Mouse (Mus musculus) CH12.LX (cell line): ENCODE measurements around the gene Nsun3. TPM values are rescaled to one million over a fixed set of nuclear protein-coding genes. Genes with fewer than 3 reads are reported as not detected.

ENCODE experiments used
- DNase-seq: peaks from one replicate; pipeline ENCODE4 v3.0.0-alpha.2; 2013; ENCODE audit errors: extremely low read depth
- H3K27ac ChIP-seq: 2 replicates; pipeline ENCODE4 v1.5.1; 2012; ENCODE audit warnings: low read depth, mild to moderate bottlenecking, control low read depth, moderate library complexity; ENCODE audit not compliant: insufficient read depth
- H3K27me3 ChIP-seq: replicated peaks from 2 replicates; pipeline ENCODE3; 2012; ENCODE audit warnings: inconsistent platforms
- H3K36me3 ChIP-seq, 2 experiments: replicated peaks in 1 of 2; 2 replicates each; pipeline versions ENCODE3 to v1.6.1; 2012; ENCODE audit warnings: inconsistent platforms in 1 of 2, low read length in 1 of 2, mild to moderate bottlenecking in 1 of 2, mixed read lengths in 1 of 2, moderate library complexity in 1 of 2; ENCODE audit not compliant: control insufficient read depth in 1 of 2, insufficient read depth in 1 of 2
- H3K4me1 ChIP-seq, 2 experiments: 2 replicates each; pipeline ENCODE4 v1.6.1; 2012; ENCODE audit warnings: inconsistent platforms in 1 of 2, moderate library complexity in 1 of 2; ENCODE audit not compliant: insufficient read depth in 2 of 2, control insufficient read depth in 1 of 2
- H3K4me2 ChIP-seq: 2 replicates; pipeline ENCODE4 v1.6.1; 2012; ENCODE audit warnings: low read depth, mild to moderate bottlenecking, control low read depth; ENCODE audit not compliant: poor library complexity, insufficient read depth, severe bottlenecking
- H3K4me3 ChIP-seq, 3 experiments: fragments of 150-350 bp in 1 of 3; sonication (generic) in 1 of 3; replicated peaks in 1 of 3; 2 replicates each; pipeline versions ENCODE3 to v1.5.1; 2011 to 2012; ENCODE audit warnings: low read depth in 2 of 3, low read length in 2 of 3, mild to moderate bottlenecking in 2 of 3, moderate library complexity in 2 of 3, control low read depth in 1 of 3, improper control_type of control experiment in 1 of 3, inconsistent platforms in 1 of 3, mixed read lengths in 1 of 3; ENCODE audit not compliant: poor library complexity in 1 of 3
- H3K79me2 ChIP-seq: replicated peaks from 2 replicates; pipeline ENCODE4 v1.6.1; 2012; ENCODE audit warnings: mild to moderate bottlenecking, moderate library complexity; ENCODE audit not compliant: control insufficient read depth, poor library complexity, insufficient read depth, severe bottlenecking; ENCODE audit errors: extremely low read depth
- H3K9ac ChIP-seq: 2 replicates; pipeline ENCODE4 v1.6.1; 2012; ENCODE audit warnings: low read depth, mild to moderate bottlenecking, control low read depth, moderate library complexity; ENCODE audit not compliant: insufficient read depth
- H3K9me3 ChIP-seq: replicated peaks from 2 replicates; pipeline ENCODE3; 2012; ENCODE audit warnings: low read length, inconsistent platforms, mixed read lengths
- CHD1 ChIP-seq: IDR thresholded peaks from 2 replicates; pipeline ENCODE4 v1.6.1; 2012; ENCODE audit warnings: low read depth, low read length, improper control_type of control experiment, inconsistent platforms
- CTCF ChIP-seq, 2 experiments: IDR thresholded peaks in 1 of 2; conservative IDR thresholded peaks in 1 of 2; 2 replicates each; pipeline ENCODE4 v1.5.1; 2011 to 2012; ENCODE audit warnings: low read depth in 2 of 2, low read length in 2 of 2, improper control_type of control experiment in 1 of 2, inconsistent platforms in 1 of 2, mild to moderate bottlenecking in 1 of 2, moderate library complexity in 1 of 2
- E2F4 ChIP-seq: IDR thresholded peaks from 2 replicates; pipeline ENCODE4 v1.6.1; 2011; ENCODE audit warnings: low read depth, low read length, improper control_type of control experiment; ENCODE audit not compliant: insufficient replicate concordance
- ELF1 ChIP-seq: IDR thresholded peaks from 2 replicates; pipeline ENCODE4 v1.6.1; 2014; ENCODE audit warnings: low read depth, mild to moderate bottlenecking, inconsistent platforms, low read length, improper control_type of control experiment
- ETS1 ChIP-seq: conservative IDR thresholded peaks from 2 replicates; pipeline ENCODE4 v1.6.1; 2012; ENCODE audit warnings: low read depth, mild to moderate bottlenecking, inconsistent platforms, low read length, improper control_type of control experiment, moderate library complexity
- GABPA ChIP-seq: IDR thresholded peaks from 2 replicates; pipeline ENCODE4 v1.6.1; 2012; ENCODE audit warnings: low read depth, low read length, improper control_type of control experiment, inconsistent platforms; ENCODE audit not compliant: insufficient replicate concordance
- HCFC1 ChIP-seq: IDR thresholded peaks from 2 replicates; pipeline ENCODE4 v1.6.1; 2012; ENCODE audit warnings: low read depth, mild to moderate bottlenecking, inconsistent platforms, low read length, improper control_type of control experiment
- IRF4 ChIP-seq: IDR thresholded peaks from 2 replicates; pipeline ENCODE4 v1.6.1; 2014; ENCODE audit warnings: low read depth, mild to moderate bottlenecking, inconsistent platforms, low read length, improper control_type of control experiment
- JUN ChIP-seq: IDR thresholded peaks from 2 replicates; pipeline ENCODE4 v1.6.1; 2011; ENCODE audit warnings: low read depth, mild to moderate bottlenecking, low read length, improper control_type of control experiment, moderate library complexity; ENCODE audit not compliant: insufficient read depth
- JUND ChIP-seq: conservative IDR thresholded peaks from 2 replicates; pipeline ENCODE4 v1.6.1; 2011; ENCODE audit warnings: low read depth, low read length, improper control_type of control experiment
- KAT2A ChIP-seq: IDR thresholded peaks from 2 replicates; pipeline ENCODE4 v1.6.1; 2012; ENCODE audit warnings: low read length, improper control_type of control experiment, inconsistent platforms; ENCODE audit not compliant: insufficient replicate concordance
- MAZ ChIP-seq: IDR thresholded peaks from 2 replicates; pipeline ENCODE4 v1.6.1; 2012; ENCODE audit warnings: low read depth, mild to moderate bottlenecking, inconsistent platforms, low read length, improper control_type of control experiment, moderate library complexity
- MEF2A ChIP-seq: IDR thresholded peaks from 2 replicates; pipeline ENCODE4 v1.6.1; 2014; ENCODE audit warnings: low read depth, mild to moderate bottlenecking, inconsistent platforms, low read length, improper control_type of control experiment, borderline replicate concordance
- MXI1 ChIP-seq: IDR thresholded peaks from 2 replicates; pipeline ENCODE4 v1.6.1; 2011; ENCODE audit warnings: mild to moderate bottlenecking, low read depth, low read length, improper control_type of control experiment
- NELFE ChIP-seq: IDR thresholded peaks from 2 replicates; pipeline ENCODE4 v1.6.1; 2011; ENCODE audit warnings: low read depth, low read length, improper control_type of control experiment
- NRF1 ChIP-seq: IDR thresholded peaks from 2 replicates; pipeline ENCODE4 v1.6.1; 2014; ENCODE audit warnings: low read depth, mild to moderate bottlenecking, inconsistent platforms, low read length, improper control_type of control experiment, moderate library complexity
- POLR2A ChIP-seq: IDR thresholded peaks from 2 replicates; pipeline ENCODE4 v1.6.1; 2011; ENCODE audit warnings: low read depth, mild to moderate bottlenecking, improper control_type of control experiment, low read length
- POLR2AphosphoS2 ChIP-seq: IDR thresholded peaks from 2 replicates; pipeline ENCODE4 v1.6.1; 2011; ENCODE audit warnings: low read depth, low read length, improper control_type of control experiment
- RAD21 ChIP-seq: IDR thresholded peaks from 2 replicates; pipeline ENCODE4 v1.6.1; 2011; ENCODE audit warnings: low read depth, mild to moderate bottlenecking, low read length, improper control_type of control experiment, moderate library complexity
- RCOR1 ChIP-seq: conservative IDR thresholded peaks from 2 replicates; pipeline ENCODE4 v1.6.1; 2012; ENCODE audit warnings: low read depth, mild to moderate bottlenecking, inconsistent platforms, low read length, improper control_type of control experiment
- TCF12 ChIP-seq: IDR thresholded peaks from 2 replicates; pipeline ENCODE4 v1.6.1; 2014; ENCODE audit warnings: low read depth, mild to moderate bottlenecking, inconsistent platforms, low read length, improper control_type of control experiment
- USF2 ChIP-seq: conservative IDR thresholded peaks from 2 replicates; pipeline ENCODE4 v1.6.1; 2011; ENCODE audit warnings: low read depth, low read length, improper control_type of control experiment
- ZC3H11A ChIP-seq: IDR thresholded peaks from 2 replicates; pipeline ENCODE4 v1.6.1; 2012; ENCODE audit warnings: low read depth, mild to moderate bottlenecking, inconsistent platforms, low read length, improper control_type of control experiment
- ZKSCAN1 ChIP-seq: IDR thresholded peaks from 2 replicates; pipeline ENCODE4 v1.6.1; 2012; ENCODE audit warnings: low read depth, inconsistent platforms, low read length, improper control_type of control experiment, borderline replicate concordance
- ZMIZ1 ChIP-seq: IDR thresholded peaks from 2 replicates; pipeline ENCODE4 v1.6.1; 2012; ENCODE audit warnings: low read depth, mild to moderate bottlenecking, inconsistent platforms, low read length, improper control_type of control experiment
- ZNF384 ChIP-seq: IDR thresholded peaks from 2 replicates; pipeline ENCODE4 v1.6.1; 2012; ENCODE audit warnings: low read depth, low read length, improper control_type of control experiment, inconsistent platforms
- dilution Hi-C: fragments of 300-500 bp; cut with MboI; formaldehyde crosslinking; loops from 2 replicates; pipeline ENCODE4 v1.14.3; 2020; ENCODE audit warnings: low sequenced_read_pairs; ENCODE audit not compliant: extremely low pct_unique_long_range_greater_than_20kb, extremely low pct_ligation_motif_present
- in situ Hi-C: fragments of 300-500 bp; cut with MboI; formaldehyde crosslinking; loops from 3 replicates; pipeline ENCODE4 v1.14.3; 2019; ENCODE audit warnings: low sequenced_read_pairs, low pct_ligation_motif_present, low pct_unique_long_range_greater_than_20kb, mixed read lengths
- polyA plus RNA-seq: library from polyadenylated mRNA; unstranded; fragments of >175 nt; gene quantifications from 2 replicates; pipeline ENCODE4 v1.2.1, GENCODE M21; 2012; ENCODE audit warnings: low read depth; ENCODE audit not compliant: insufficient read length
- total RNA-seq, 2 experiments: library from RNA; depleted of rRNA; stranded (reverse); fragments of 300-350 nt in 1 of 2; fragments of >200 nt in 1 of 2; gene quantifications; 2 replicates each; pipeline ENCODE4 v1.2.3; 2012 to 2014

The Nsun3 gene
- total and polyA plus RNA-seq, 3 experiments = 8.4 to 15.3 (median 11.6) TPM

DNA sequence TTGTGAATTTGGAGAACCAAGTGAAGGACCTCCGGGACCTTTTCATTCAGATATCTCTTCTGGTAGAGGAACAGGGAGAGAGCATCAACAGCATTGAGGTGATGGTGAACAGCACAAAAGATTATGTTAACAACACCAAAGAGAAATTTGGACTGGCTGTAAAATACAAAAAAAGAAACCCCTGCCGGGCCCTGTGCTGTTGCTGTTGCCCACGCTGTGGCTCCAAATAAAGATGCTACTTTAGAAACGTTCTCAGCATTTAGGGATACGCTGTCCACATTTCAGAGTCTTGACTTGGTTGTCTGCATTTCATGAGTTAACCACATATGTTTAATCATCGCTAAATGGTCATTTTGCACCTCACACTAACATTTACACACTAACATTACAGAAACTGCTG is 35.9 kb upstream of the Nsun3 start:
- Histone ChIP-seq H3K27me3 (no peaks in the 10 kb centered on the region), H3K4me1 (no peaks in the 10 kb centered on the region), H3K9ac (no peak overlapping the region), H3K9me3 (no peaks in the 10 kb centered on the region), H3K4me3 (no peak overlapping the region), H3K4me2 (no peak overlapping the region), H3K27ac (no peak overlapping the region), H3K79me2 (no peaks in the 10 kb centered on the region), H3K36me3 (peaks cover 0 to 19% of the 10 kb centered on the region in 2 experiments)
- DNase-seq = no peak
- TF ChIP-seq JUN (no peak), ELF1 (no peak), NRF1 (no peak), JUND (no peak), HCFC1 (no peak), E2F4 (no peak), POLR2A (no peak), RAD21 (no peak), NELFE (no peak), USF2 (no peak), ZMIZ1 (no peak)
- dilution Hi-C loops (no loop called here), in situ Hi-C loops (no loop called here)

DNA sequence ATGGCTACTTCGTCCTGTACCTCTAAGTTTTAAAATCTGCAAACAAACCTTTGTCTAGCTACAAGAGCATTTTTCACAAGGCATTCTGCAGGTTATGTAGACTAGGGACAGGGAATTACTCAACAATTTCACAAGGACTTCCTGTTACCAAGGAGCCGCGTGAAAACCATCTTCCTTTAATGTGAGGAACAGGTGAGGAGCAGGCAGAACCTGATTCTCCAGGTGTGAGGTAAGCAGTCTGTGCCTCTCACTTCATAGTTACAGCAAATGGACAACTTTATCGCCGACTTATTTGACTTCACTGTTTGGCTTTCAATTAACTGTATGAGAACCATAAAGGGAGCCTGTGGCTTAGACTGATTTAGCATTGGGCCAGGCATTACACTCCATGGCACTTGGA is 27.9 kb upstream of the Nsun3 start, which contains the start of gene Stx19:
Gene Stx19 (plus strand): TSS at position 186 of the 400 bp plus-strand sequence.
- no peak for DNase-seq
- no peak for TF ChIP-seq GABPA
- TF ChIP-seq RCOR1 = no peak
- no peak for TF ChIP-seq MEF2A
- no peak for TF ChIP-seq MAZ
- TF ChIP-seq POLR2AphosphoS2 = no peak
- TF ChIP-seq ZNF384 = no peak
- no peak for TF ChIP-seq CHD1
- TF ChIP-seq NRF1 = no peak
- no peak for TF ChIP-seq ELF1
- TF ChIP-seq JUND = no peak
- TF ChIP-seq KAT2A = no peak
- no peak for TF ChIP-seq TCF12
- no peak for TF ChIP-seq JUN
- no peak for TF ChIP-seq CTCF (conservative IDR thresholded peaks at IDR 0.05 in 1 of 2, IDR thresholded peaks at IDR 0.05 in 1 of 2; ENCODE audit: low read depth in 2 of 2, low read length in 2 of 2)
- no peak for TF ChIP-seq ZKSCAN1
- no peak for TF ChIP-seq ETS1
- TF ChIP-seq MXI1 = no peak
- no peak for TF ChIP-seq USF2
- TF ChIP-seq IRF4 = no peak
- no peak for TF ChIP-seq ZC3H11A
- TF ChIP-seq, all 38 proteins: peak for 0
- no peak within 1 kb of the TSS for H3K27ac ChIP-seq
- peaks cover 0 to 8% of the 10 kb centered on the region in 2 experiments for H3K36me3 ChIP-seq
- H3K4me2 ChIP-seq = no peak within 1 kb of the TSS
- no peaks in the 10 kb centered on the region for H3K79me2 ChIP-seq
- H3K4me1 ChIP-seq = no peaks in the 10 kb centered on the region
- no peaks in the 10 kb centered on the region for H3K9me3 ChIP-seq
- dilution Hi-C loops = no loop called here
- H3K27me3 ChIP-seq = no peaks in the 10 kb centered on the region
- H3K9ac ChIP-seq = no peak within 1 kb of the TSS
- in situ Hi-C loops = no loop called here
- no peak within 1 kb of the TSS for H3K4me3 ChIP-seq
